Mouse (Mus musculus) hindbrain, embryonic 11.5 days (tissue): ENCODE measurements at regions not wholly inside any gene's neighbourhood (a gene's known extent, or its start where the extent isn't known, plus 50 kb on each side); places are given as distances from the start of the nearest gene placed in this dataset.

Source experiments
- ATAC-seq: fragments of 200-750 bp; cut with Nextera tagmentation; 2 replicates; pipeline ENCODE4 v1.8.0; 2017; ENCODE audit warnings: mild to moderate bottlenecking, moderate TSS enrichment, moderate library complexity; ENCODE audit not compliant: low FRiP score
- DNase-seq: peaks from one replicate; pipeline ENCODE4 v3.0.0-alpha.2; 2015; ENCODE audit warnings: low spot score
- H3K27ac ChIP-seq: fragments of 300-500 bp; sonication (generic); 2 replicates; pipeline ENCODE4 v1.5.1; 2014; ENCODE audit warnings: mild to moderate bottlenecking, low read depth, low read length
- H3K27me3 ChIP-seq: fragments of 300-500 bp; sonication (generic); 2 replicates; pipeline ENCODE4 v1.6.1; 2014; ENCODE audit warnings: mild to moderate bottlenecking, low read length, moderate library complexity, mixed read lengths; ENCODE audit not compliant: control insufficient read depth, insufficient read depth
- H3K36me3 ChIP-seq: fragments of 300-500 bp; sonication (generic); 2 replicates; pipeline ENCODE4 v1.6.1; 2014; ENCODE audit warnings: mild to moderate bottlenecking, low read length, moderate library complexity, mixed read lengths; ENCODE audit not compliant: control insufficient read depth, insufficient read depth
- H3K4me1 ChIP-seq: fragments of 300-500 bp; sonication (generic); replicated peaks from 2 replicates; pipeline ENCODE4 v1.6.1; 2014; ENCODE audit warnings: low read length, mixed read lengths; ENCODE audit not compliant: control insufficient read depth, insufficient read depth
- H3K4me2 ChIP-seq: fragments of 300-500 bp; sonication (generic); replicated peaks from 2 replicates; pipeline ENCODE4 v1.6.1; 2014; ENCODE audit warnings: mild to moderate bottlenecking, low read depth, low read length
- H3K4me3 ChIP-seq: fragments of 300-500 bp; sonication (generic); 2 replicates; pipeline ENCODE4 v1.5.1; 2014; ENCODE audit warnings: low read depth, low read length
- H3K9ac ChIP-seq: fragments of 300-500 bp; sonication (generic); 2 replicates; pipeline ENCODE4 v1.6.1; 2014; ENCODE audit warnings: low read depth, low read length
- H3K9me3 ChIP-seq: fragments of 300-500 bp; sonication (generic); 2 replicates; pipeline ENCODE4 v1.6.1; 2016; ENCODE audit warnings: low read length; ENCODE audit not compliant: control insufficient read depth
- WGBS: fragments of 180-500 bp; shearing (Covaris S2); extraction: QIAGEN DNeasy Blood & Tissue Kit; methylation state at CpG from one replicate; pipeline ENCODE4 v1.1.7; 2014; 5-methylcytosine and 5-hydroxymethylcytosine counted together

- H3K9me3 ChIP-seq, result no peaks in the 10 kb centered on the region
- no peak overlapping the region for H3K9ac ChIP-seq
- H3K27ac ChIP-seq, result no peak overlapping the region
- no peak for DNase-seq
- WGBS, result 67% methylated on average over 3 of the region's 3 CpGs
- H3K4me1 ChIP-seq, result no peaks in the 10 kb centered on the region
- no peak for ATAC-seq
- no peak overlapping the region for H3K4me3 ChIP-seq
- H3K36me3 ChIP-seq, result no peaks in the 10 kb centered on the region
- no peaks in the 10 kb centered on the region for H3K27me3 ChIP-seq
- no peak overlapping the region for H3K4me2 ChIP-seq
These were observed 464.8 kb downstream of the Klf5 start for GRCm38 (mm10) chr14:99763336-99763735.

GRCm38 (mm10) chr14:99771009-99771408 lies 472.5 kb downstream of the Klf5 start:
- DNase-seq (no peak), ATAC-seq (no peak)
- H3K4me2 ChIP-seq, result no peak overlapping the region
- no peaks in the 10 kb centered on the region for H3K4me1 ChIP-seq
- H3K9ac ChIP-seq, result no peak overlapping the region
- WGBS, result 94% methylated on average over 1 of the region's 1 CpGs
- no peaks in the 10 kb centered on the region for H3K36me3 ChIP-seq
- no peaks in the 10 kb centered on the region for H3K9me3 ChIP-seq
- H3K27ac ChIP-seq, result no peak overlapping the region
- no peaks in the 10 kb centered on the region for H3K27me3 ChIP-seq
- no peak overlapping the region for H3K4me3 ChIP-seq

DNA sequence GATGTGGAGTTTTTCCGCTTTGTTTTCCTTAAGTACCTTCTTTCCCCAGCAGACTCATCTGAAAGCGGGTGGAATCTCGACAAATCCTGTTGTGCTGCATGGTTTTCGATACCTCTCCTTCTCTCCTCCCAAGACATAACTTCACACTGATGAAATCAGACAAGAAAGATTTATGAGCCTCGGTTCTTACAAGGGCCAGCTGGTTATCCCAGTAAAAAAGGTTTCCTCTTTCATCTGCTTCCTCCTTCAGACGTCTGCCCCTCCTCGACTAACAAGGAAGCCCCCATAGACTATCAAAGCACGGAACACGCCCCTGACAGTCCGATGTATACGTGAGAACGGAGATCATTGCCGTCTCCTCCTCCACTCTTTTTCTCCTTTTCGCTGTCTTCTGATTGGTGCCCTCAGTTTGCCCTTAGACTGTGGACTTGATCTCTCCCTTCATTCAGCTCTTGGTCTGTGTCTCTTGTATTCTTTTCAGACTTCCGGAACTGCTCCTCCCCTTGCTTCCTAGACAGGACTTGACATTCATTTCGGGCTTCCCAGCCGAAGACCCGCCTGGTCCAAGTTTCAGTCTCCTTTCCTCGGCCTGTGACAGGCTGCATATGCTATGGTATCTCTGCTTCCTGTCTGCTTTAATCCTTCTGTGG lies 474.4 kb downstream of the Klf5 start:
- Histone ChIP-seq H3K27ac (no peak overlapping the region), H3K27me3 (no peaks in the 10 kb centered on the region), H3K9me3 (no peaks in the 10 kb centered on the region), H3K4me3 (no peak overlapping the region), H3K9ac (no peak overlapping the region), H3K4me2 (no peak overlapping the region), H3K36me3 (no peaks in the 10 kb centered on the region), H3K4me1 (no peaks in the 10 kb centered on the region)
- DNase-seq (no peak), ATAC-seq (no peak)
- WGBS, result 80% methylated on average over 19 of the region's 19 CpGs

DNA sequence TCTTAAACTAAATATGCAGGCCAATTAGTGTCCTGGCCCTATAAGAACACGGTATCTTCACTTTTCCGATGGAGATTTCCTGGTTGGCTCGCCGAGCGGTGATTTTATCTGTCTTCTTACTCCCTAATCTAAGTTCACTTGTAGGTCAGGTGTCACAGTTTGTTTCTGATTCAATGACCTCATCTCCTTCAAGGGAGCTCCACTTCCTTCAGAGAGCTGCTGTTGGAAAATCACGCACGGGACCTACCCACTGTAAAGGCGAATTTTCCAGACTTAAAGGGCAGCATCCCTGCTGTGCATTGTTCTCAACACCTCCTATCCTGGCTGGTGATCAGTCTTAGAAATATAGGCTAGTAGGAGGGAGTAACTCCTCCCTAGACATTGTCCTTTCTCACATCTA lies 480.0 kb downstream of the Klf5 start:
- Histone ChIP-seq H3K4me3 (no peak overlapping the region), H3K4me2 (no peak overlapping the region), H3K27ac (no peak overlapping the region), H3K27me3 (no peaks in the 10 kb centered on the region), H3K36me3 (no peaks in the 10 kb centered on the region), H3K4me1 (no peaks in the 10 kb centered on the region), H3K9me3 (no peaks in the 10 kb centered on the region), H3K9ac (no peak overlapping the region)
- ATAC-seq, result no peak
- DNase-seq, result no peak
- WGBS, result 50% methylated on average over 8 of the region's 8 CpGs

GRCm38 (mm10) chr14:99778957-99779356 lies 480.5 kb downstream of the Klf5 start:
- Histone ChIP-seq H3K9me3 (no peaks in the 10 kb centered on the region), H3K36me3 (no peaks in the 10 kb centered on the region), H3K27me3 (no peaks in the 10 kb centered on the region), H3K4me2 (no peak overlapping the region), H3K4me3 (no peak overlapping the region), H3K27ac (no peak overlapping the region), H3K9ac (no peak overlapping the region), H3K4me1 (no peaks in the 10 kb centered on the region)
- WGBS, result 87% methylated on average over 4 of the region's 4 CpGs
- ATAC-seq (no peak), DNase-seq (no peak)

DNA sequence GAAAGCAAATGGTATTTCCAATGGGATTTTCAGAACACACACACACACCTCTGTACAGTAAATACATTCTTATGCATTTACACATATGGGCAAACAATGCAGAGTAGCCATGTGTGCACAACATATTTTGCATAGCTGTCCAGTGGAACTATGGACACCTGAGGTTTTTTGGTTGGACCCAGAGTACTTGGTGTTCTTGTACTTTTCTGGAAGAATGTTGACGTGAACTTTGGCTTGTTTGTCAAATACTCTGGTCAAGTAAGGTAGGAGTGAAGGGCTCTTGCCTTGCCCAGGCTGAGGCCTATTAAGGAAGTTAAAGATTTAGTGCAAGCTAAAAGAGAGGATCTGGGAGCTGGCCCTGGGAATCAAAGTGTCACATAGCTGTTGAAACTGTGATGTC lies 485.2 kb downstream of the Klf5 start:
- no peak for DNase-seq
- no peaks in the 10 kb centered on the region for H3K36me3 ChIP-seq
- no peaks in the 10 kb centered on the region for H3K27me3 ChIP-seq
- H3K4me1 ChIP-seq, result no peaks in the 10 kb centered on the region
- H3K27ac ChIP-seq, result no peak overlapping the region
- H3K9me3 ChIP-seq, result no peaks in the 10 kb centered on the region
- no peak overlapping the region for H3K4me2 ChIP-seq
- no peak overlapping the region for H3K4me3 ChIP-seq
- WGBS, result 92% methylated on average over 1 of the region's 1 CpGs
- no peak overlapping the region for H3K9ac ChIP-seq
- no peak for ATAC-seq

- H3K9ac ChIP-seq, result no peak overlapping the region
- 88% methylated on average over 5 of the region's 5 CpGs for WGBS
- H3K4me3 ChIP-seq, result no peak overlapping the region
- DNase-seq (no peak), ATAC-seq (no peak)
- H3K4me1 ChIP-seq, result no peaks in the 10 kb centered on the region
- no peaks in the 10 kb centered on the region for H3K36me3 ChIP-seq
- H3K27ac ChIP-seq, result no peak overlapping the region
- H3K9me3 ChIP-seq, result no peaks in the 10 kb centered on the region
- no peak overlapping the region for H3K4me2 ChIP-seq
- no peaks in the 10 kb centered on the region for H3K27me3 ChIP-seq
These were observed 486.6 kb downstream of the Klf5 start for GRCm38 (mm10) chr14:99785106-99785505.

DNA sequence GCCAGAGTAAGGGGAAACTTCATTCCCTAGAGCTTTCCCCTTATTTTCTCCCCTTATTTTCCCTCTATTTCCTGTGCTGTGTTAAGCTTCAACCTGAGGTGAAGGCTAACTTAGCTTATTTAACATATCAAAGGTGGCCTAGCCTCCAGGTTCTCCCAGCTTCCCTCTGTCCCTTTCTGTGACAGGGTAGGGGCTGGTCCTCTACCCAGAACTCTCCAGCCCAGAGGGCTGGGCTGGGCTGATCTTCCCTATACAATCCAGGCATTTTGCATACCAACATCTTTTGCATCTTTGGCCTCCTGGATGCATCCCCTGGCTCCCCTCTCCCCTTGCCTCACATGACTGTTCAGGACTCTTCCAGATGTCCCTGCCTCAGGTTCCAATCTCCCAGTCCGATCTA lies 487.9 kb downstream of the Klf5 start:
- Histone ChIP-seq H3K9me3 (no peaks in the 10 kb centered on the region), H3K27ac (no peak overlapping the region), H3K4me3 (no peak overlapping the region), H3K4me2 (no peak overlapping the region), H3K36me3 (no peaks in the 10 kb centered on the region), H3K9ac (no peak overlapping the region), H3K4me1 (no peaks in the 10 kb centered on the region), H3K27me3 (no peaks in the 10 kb centered on the region)
- DNase-seq, result no peak
- 78% methylated on average over 1 of the region's 1 CpGs for whole genome bisulfite sequencing
- ATAC-seq, result no peak

GRCm38 (mm10) chr14:99788185-99788584 lies 489.7 kb downstream of the Klf5 start:
- H3K4me3 ChIP-seq, result no peak overlapping the region
- H3K36me3 ChIP-seq, result no peaks in the 10 kb centered on the region
- no peak overlapping the region for H3K27ac ChIP-seq
- no peaks in the 10 kb centered on the region for H3K27me3 ChIP-seq
- no peaks in the 10 kb centered on the region for H3K4me1 ChIP-seq
- no peak overlapping the region for H3K4me2 ChIP-seq
- ATAC-seq, result no peak
- no peak for DNase-seq
- WGBS, result 89% methylated on average over 3 of the region's 3 CpGs
- H3K9me3 ChIP-seq, result no peaks in the 10 kb centered on the region
- no peak overlapping the region for H3K9ac ChIP-seq
